Mouse (Mus musculus): ENCODE measurements around the gene Gstcd. TPM values are rescaled to one million over a fixed set of nuclear protein-coding genes. Genes with fewer than 3 reads are reported as not detected.
A peak's percentile ranks its signal among the peaks of the same experiment; 100 is the strongest.

The Gstcd gene
- polyA plus RNA-seq, 1 experiment from 2014 or later = 4.9 TPM

- Histone ChIP-seq H3K36me3 (ENCODE audit: control insufficient read depth, insufficient read depth, low read length) (no peaks in the 10 kb centered on the region), H3K9ac (ENCODE audit: low read length) (peak overlapping the region; percentile 96), H3K9me3 (ENCODE audit: control insufficient read depth, low read length) (no peaks in the 10 kb centered on the region), H3K4me3 (ENCODE audit: control insufficient read depth in 1 of 2, insufficient read depth in 1 of 2, low read depth in 1 of 2, low read length in 2 of 2) (peak overlapping the region; percentile 90 to 99), H3K4me2 (ENCODE audit: low read length) (peak overlapping the region; percentile 68), H3K27ac (replicated peaks in 1 of 2; ENCODE audit: control insufficient read depth in 1 of 2, insufficient read depth in 1 of 2, low read depth in 2 of 2, low read length in 2 of 2) (peak overlapping the region; percentile 90 to 97), H3K27me3 (ENCODE audit: control insufficient read depth, insufficient read depth, low read length) (no peaks in the 10 kb centered on the region), H3K4me1 (ENCODE audit: control insufficient read depth in 2 of 2, insufficient read depth in 2 of 2, low read length in 2 of 2) (peaks cover 0 to 14% of the 10 kb centered on the region in 2 experiments; a peak in 2 of 4 replicates)
- ATAC-seq (ENCODE audit: insufficient number of reproducible peaks, insufficient read depth, low FRiP score, low read depth) = peak; percentile 75
- WGBS = under 1% methylated on average over 44 of the region's 44 CpGs
Observed at GRCm38 (mm10) chr3:133091121-133091663, 641 bp downstream of the Gstcd start.

- WGBS = 11% methylated on average over 11 of the region's 11 CpGs
Observed at GRCm38 (mm10) chr3:133090247-133091120, 1.3 kb downstream of the Gstcd start.

GRCm38 (mm10) chr3:133085858-133086257 lies 6.0 kb downstream of the Gstcd start:
- Histone ChIP-seq H3K27me3 (ENCODE audit: control insufficient read depth, insufficient read depth, low read length) (no peaks in the 10 kb centered on the region), H3K4me1 (ENCODE audit: control insufficient read depth in 2 of 2, insufficient read depth in 2 of 2, low read length in 2 of 2) (peaks cover 0 to 6% of the 10 kb centered on the region in 2 experiments; a peak in 2 of 4 replicates), H3K4me2 (ENCODE audit: low read length) (no peak overlapping the region), H3K9me3 (ENCODE audit: control insufficient read depth, low read length) (no peaks in the 10 kb centered on the region), H3K9ac (ENCODE audit: low read length) (no peak overlapping the region), H3K4me3 (ENCODE audit: control insufficient read depth in 1 of 2, insufficient read depth in 1 of 2, low read depth in 1 of 2, low read length in 2 of 2) (no peak overlapping the region), H3K27ac (replicated peaks in 1 of 2; ENCODE audit: control insufficient read depth in 1 of 2, insufficient read depth in 1 of 2, low read depth in 2 of 2, low read length in 2 of 2) (no peak overlapping the region), H3K36me3 (ENCODE audit: control insufficient read depth, insufficient read depth, low read length) (peaks cover 36% of the 10 kb centered on the region)
- 67% methylated on average over 3 of the region's 3 CpGs for WGBS
- no peak for ATAC-seq (ENCODE audit: insufficient number of reproducible peaks, insufficient read depth, low FRiP score, low read depth)

More at GRCm38 (mm10) chr3:133090247-133091120, 1.3 kb downstream of the Gstcd start:
- Histone ChIP-seq H3K4me1 (ENCODE audit: control insufficient read depth in 2 of 2, insufficient read depth in 2 of 2, low read length in 2 of 2) (peaks cover 0 to 14% of the 10 kb centered on the region in 2 experiments; a peak in 2 of 4 replicates), H3K27me3 (ENCODE audit: control insufficient read depth, insufficient read depth, low read length) (no peaks in the 10 kb centered on the region), H3K9ac (ENCODE audit: low read length) (peak overlapping the region; percentile 96), H3K27ac (replicated peaks in 1 of 2; ENCODE audit: control insufficient read depth in 1 of 2, insufficient read depth in 1 of 2, low read depth in 2 of 2, low read length in 2 of 2) (peak overlapping the region; percentile 90 to 97), H3K4me2 (ENCODE audit: low read length) (peak overlapping the region; percentile 68), H3K4me3 (ENCODE audit: control insufficient read depth in 1 of 2, insufficient read depth in 1 of 2, low read depth in 1 of 2, low read length in 2 of 2) (peak overlapping the region; percentile 90 to 99), H3K9me3 (ENCODE audit: control insufficient read depth, low read length) (no peaks in the 10 kb centered on the region), H3K36me3 (ENCODE audit: control insufficient read depth, insufficient read depth, low read length) (no peaks in the 10 kb centered on the region)
- no peak for ATAC-seq (ENCODE audit: insufficient number of reproducible peaks, insufficient read depth, low FRiP score, low read depth)

GRCm38 (mm10) chr3:133082736-133083135 lies 9.1 kb downstream of the Gstcd start:
- Histone ChIP-seq H3K9ac (ENCODE audit: low read length) (no peak overlapping the region), H3K9me3 (ENCODE audit: control insufficient read depth, low read length) (no peaks in the 10 kb centered on the region), H3K4me2 (ENCODE audit: low read length) (no peak overlapping the region), H3K36me3 (ENCODE audit: control insufficient read depth, insufficient read depth, low read length) (peaks cover 44% of the 10 kb centered on the region), H3K27me3 (ENCODE audit: control insufficient read depth, insufficient read depth, low read length) (no peaks in the 10 kb centered on the region), H3K27ac (replicated peaks in 1 of 2; ENCODE audit: control insufficient read depth in 1 of 2, insufficient read depth in 1 of 2, low read depth in 2 of 2, low read length in 2 of 2) (no peak overlapping the region), H3K4me3 (ENCODE audit: control insufficient read depth in 1 of 2, insufficient read depth in 1 of 2, low read depth in 1 of 2, low read length in 2 of 2) (no peak overlapping the region), H3K4me1 (ENCODE audit: control insufficient read depth in 2 of 2, insufficient read depth in 2 of 2, low read length in 2 of 2) (no peaks in the 10 kb centered on the region)
- WGBS = 90% methylated on average over 5 of the region's 5 CpGs
- ATAC-seq (ENCODE audit: insufficient number of reproducible peaks, insufficient read depth, low FRiP score, low read depth) = no peak

- Histone ChIP-seq H3K4me2 (ENCODE audit: low read length) (no peak overlapping the region), H3K4me3 (ENCODE audit: control insufficient read depth in 1 of 2, insufficient read depth in 1 of 2, low read depth in 1 of 2, low read length in 2 of 2) (no peak overlapping the region), H3K27ac (replicated peaks in 1 of 2; ENCODE audit: control insufficient read depth in 1 of 2, insufficient read depth in 1 of 2, low read depth in 2 of 2, low read length in 2 of 2) (no peak overlapping the region), H3K9me3 (ENCODE audit: control insufficient read depth, low read length) (no peaks in the 10 kb centered on the region), H3K9ac (ENCODE audit: low read length) (no peak overlapping the region), H3K27me3 (ENCODE audit: control insufficient read depth, insufficient read depth, low read length) (no peaks in the 10 kb centered on the region), H3K4me1 (ENCODE audit: control insufficient read depth in 2 of 2, insufficient read depth in 2 of 2, low read length in 2 of 2) (0 out of 4 replicates have a peak, but pooled peaks cover 0 to 3% of the 10 kb centered on the region in 2 experiments), H3K36me3 (ENCODE audit: control insufficient read depth, insufficient read depth, low read length) (peaks cover 22% of the 10 kb centered on the region)
- 92% methylated on average over 10 of the region's 10 CpGs for WGBS
- no peak for ATAC-seq (ENCODE audit: insufficient number of reproducible peaks, insufficient read depth, low FRiP score, low read depth)
Observed at GRCm38 (mm10) chr3:133075560-133075959, 16.3 kb downstream of the Gstcd start.

GRCm38 (mm10) chr3:133052068-133052467 lies 39.8 kb downstream of the Gstcd start:
- H3K4me2 ChIP-seq (ENCODE audit: low read length) = no peak overlapping the region
- H3K9ac ChIP-seq (ENCODE audit: low read length) = no peak overlapping the region
- no peaks in the 10 kb centered on the region for H3K27me3 ChIP-seq (ENCODE audit: control insufficient read depth, insufficient read depth, low read length)
- H3K4me1 ChIP-seq (ENCODE audit: control insufficient read depth in 2 of 2, insufficient read depth in 2 of 2, low read length in 2 of 2) = no peaks in the 10 kb centered on the region
- ATAC-seq (ENCODE audit: insufficient number of reproducible peaks, insufficient read depth, low FRiP score, low read depth) = no peak
- no peak overlapping the region for H3K4me3 ChIP-seq (ENCODE audit: control insufficient read depth in 1 of 2, insufficient read depth in 1 of 2, low read depth in 1 of 2, low read length in 2 of 2)
- H3K9me3 ChIP-seq (ENCODE audit: control insufficient read depth, low read length) = no peaks in the 10 kb centered on the region
- H3K27ac ChIP-seq (replicated peaks in 1 of 2; ENCODE audit: control insufficient read depth in 1 of 2, insufficient read depth in 1 of 2, low read depth in 2 of 2, low read length in 2 of 2) = no peak overlapping the region
- 91% methylated on average over 2 of the region's 2 CpGs for WGBS
- H3K36me3 ChIP-seq (ENCODE audit: control insufficient read depth, insufficient read depth, low read length) = peaks cover 14% of the 10 kb centered on the region; the same call in 1 of the 2 replicates

DNA sequence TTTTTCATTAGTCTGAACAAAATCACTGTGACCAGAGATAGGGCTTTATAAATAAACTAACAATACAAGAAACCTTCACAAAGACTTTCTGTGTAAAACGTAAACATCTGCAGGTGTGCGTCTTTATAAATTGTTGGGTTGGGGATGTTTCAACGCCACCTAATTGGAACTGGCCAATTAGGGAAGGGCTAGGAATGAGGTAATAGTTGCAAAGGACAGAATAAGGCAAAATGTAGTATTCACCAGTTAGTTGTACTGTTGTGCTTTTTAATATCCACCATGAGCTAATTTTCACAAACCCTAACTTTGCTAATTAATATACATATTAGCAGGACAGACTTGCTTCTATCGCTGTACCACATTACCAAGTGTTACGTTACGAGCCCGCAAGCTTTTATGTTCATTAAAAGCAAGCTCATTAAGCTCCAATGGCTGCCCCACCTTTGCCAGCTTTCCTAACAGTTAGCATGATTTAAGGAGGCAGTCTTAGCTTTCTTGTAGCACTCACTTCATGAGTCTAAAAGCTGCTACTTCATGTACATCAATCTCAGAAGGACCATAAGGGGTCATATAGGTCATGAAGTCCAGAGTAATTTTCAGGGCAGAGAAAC lies 58.6 kb downstream of the Gstcd start:
- H3K36me3 ChIP-seq (ENCODE audit: control insufficient read depth, insufficient read depth, low read length) = no peaks in the 10 kb centered on the region
- no peaks in the 10 kb centered on the region for H3K9me3 ChIP-seq (ENCODE audit: control insufficient read depth, low read length)
- no peak overlapping the region for H3K9ac ChIP-seq (ENCODE audit: low read length)
- ATAC-seq (ENCODE audit: insufficient number of reproducible peaks, insufficient read depth, low FRiP score, low read depth) = no peak
- no peak overlapping the region for H3K4me2 ChIP-seq (ENCODE audit: low read length)
- no peaks in the 10 kb centered on the region for H3K27me3 ChIP-seq (ENCODE audit: control insufficient read depth, insufficient read depth, low read length)
- 96% methylated on average over 7 of the region's 7 CpGs for WGBS
- H3K4me1 ChIP-seq (ENCODE audit: control insufficient read depth in 2 of 2, insufficient read depth in 2 of 2, low read length in 2 of 2) = no peaks in the 10 kb centered on the region
- H3K27ac ChIP-seq (replicated peaks in 1 of 2; ENCODE audit: control insufficient read depth in 1 of 2, insufficient read depth in 1 of 2, low read depth in 2 of 2, low read length in 2 of 2) = no peak overlapping the region
- no peak overlapping the region for H3K4me3 ChIP-seq (ENCODE audit: control insufficient read depth in 1 of 2, insufficient read depth in 1 of 2, low read depth in 1 of 2, low read length in 2 of 2)
